Mouse (Mus musculus): Measurements from ENCODE around the gene Tubg1.

DNA sequence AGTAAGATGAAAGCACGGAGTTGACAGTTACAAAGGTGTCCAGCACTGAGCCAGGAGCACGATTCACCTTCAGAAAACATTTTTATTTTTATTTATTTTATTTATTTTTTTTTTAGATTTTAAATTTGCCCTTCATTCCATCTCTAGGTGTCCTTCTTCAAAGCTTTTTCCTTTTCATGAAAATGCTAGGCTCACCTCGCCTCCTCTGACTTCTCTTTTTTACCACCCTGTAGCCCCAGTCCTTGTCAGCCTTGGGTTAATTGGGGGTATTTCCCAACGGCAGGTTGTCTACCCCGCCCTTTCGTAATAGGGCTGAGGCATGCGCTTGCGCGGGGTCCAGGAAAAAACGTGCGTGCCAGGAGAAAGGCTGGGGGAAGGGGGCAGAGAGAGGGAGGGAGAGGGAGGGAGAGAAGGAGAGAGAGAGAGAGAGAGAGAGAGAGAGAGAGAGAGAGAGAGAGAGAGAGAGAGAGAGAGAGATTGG lies 55.9 kb downstream of the Tubg1 start:
- TF ChIP-seq CTCF (IDR thresholded peaks at IDR 0.05; ENCODE audit: low read depth) = no peak
- TF ChIP-seq EP300 (IDR thresholded peaks at IDR 0.05; ENCODE audit: low read depth) = no peak

Measured in heart, postnatal 0 days (tissue).